Mouse (Mus musculus) embryonic fibroblast, embryonic 13.5 days (primary cell): ENCODE measurements at regions not wholly inside any gene's neighbourhood (a gene's known extent, or its start where the extent isn't known, plus 50 kb on each side); places are given as distances from the start of the nearest gene placed in this dataset.

ENCODE experiments used
- CTCF ChIP-seq: IDR thresholded peaks from 2 replicates; pipeline ENCODE4 v1.5.1; 2011; ENCODE audit warnings: mild to moderate bottlenecking, control low read depth, low read length, moderate library complexity, borderline replicate concordance; ENCODE audit not compliant: insufficient read depth
- POLR2A ChIP-seq: IDR thresholded peaks from 2 replicates; pipeline ENCODE4 v1.6.1; 2011; ENCODE audit warnings: low read depth, mild to moderate bottlenecking, control low read depth, low read length, moderate library complexity

DNA sequence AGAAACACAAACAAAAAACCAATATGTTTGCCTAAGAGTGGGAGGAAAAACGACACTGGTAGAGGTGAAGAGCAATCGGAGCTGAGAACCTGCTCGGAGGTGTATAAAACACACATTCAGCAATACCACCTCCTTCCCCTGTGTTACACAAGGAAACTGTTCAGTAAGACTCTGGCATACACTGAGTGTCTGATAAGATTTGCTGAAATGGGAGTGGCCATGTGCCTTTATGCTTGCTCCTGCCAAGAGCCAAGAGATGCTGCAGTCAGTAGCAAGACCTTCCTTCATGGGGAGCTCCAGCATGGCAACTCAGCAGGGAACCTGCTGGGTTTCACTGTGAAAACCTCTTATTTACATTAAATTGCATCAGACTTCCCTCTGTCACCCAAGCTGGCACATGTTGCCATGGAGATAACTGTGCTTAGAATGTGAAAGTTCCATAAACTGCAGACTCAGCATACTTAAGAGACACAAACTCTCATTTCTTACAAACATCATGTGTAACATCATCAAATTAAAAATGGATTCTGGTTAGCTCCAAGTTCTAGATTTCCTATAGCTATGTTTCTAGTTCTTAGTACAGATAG, 624.7 kb upstream of the Arpp21 start:
- no peak for TF ChIP-seq CTCF
- no peak for TF ChIP-seq POLR2A
